Mouse (Mus musculus) Patski (cell line): ENCODE data around the gene Gnb5. TPM values are rescaled to one million over a fixed set of nuclear protein-coding genes. Genes with fewer than 3 reads are reported as not detected.

Source experiments
- ATAC-seq: fragments of 100-300 bp; one replicate; pipeline ENCODE4 v1.8.0; 2021
- CTCF ChIA-PET: fragments of 350-600 bp; sonication (Branson Sonifier 250); formaldehyde crosslinking; loops from one replicate; lab custom pipeline; 2022; ENCODE audit warnings: inconsistent platforms; lab: Charles Lee
- POLR2A ChIA-PET: fragments of 350-600 bp; sonication (Branson Sonifier 250); formaldehyde crosslinking; loops from one replicate; lab custom pipeline; 2022; ENCODE audit warnings: antibody characterized with exemption, inconsistent platforms; lab: Charles Lee
- DNase-seq: peaks from one replicate; pipeline ENCODE4 v3.0.0-alpha.2; 2011; ENCODE audit warnings: low read depth, low spot score
- H3K27me3 ChIP-seq: fragments of 371-371 bp; one replicate; pipeline ENCODE4 v1.5.1; 2021
- CTCF ChIP-seq: fragments of 100-300 bp; IDR thresholded peaks from one replicate; pipeline ENCODE4 v1.5.1; 2021
- in situ Hi-C: fragments of 300-500 bp; cut with MboI; formaldehyde crosslinking; loops from 3 replicates; pipeline ENCODE4 v1.11.1; 2018; ENCODE audit warnings: low pct_unique_long_range_greater_than_20kb, mixed read lengths
- polyA plus RNA-seq: library from polyadenylated mRNA; unstranded; gene quantifications from one replicate; pipeline ENCODE4 v1.2.3, GENCODE M21; 2021

Gene Gnb5
- polyA plus RNA-seq, 1 experiment from 2014 or later, result 58.9 TPM

DNA sequence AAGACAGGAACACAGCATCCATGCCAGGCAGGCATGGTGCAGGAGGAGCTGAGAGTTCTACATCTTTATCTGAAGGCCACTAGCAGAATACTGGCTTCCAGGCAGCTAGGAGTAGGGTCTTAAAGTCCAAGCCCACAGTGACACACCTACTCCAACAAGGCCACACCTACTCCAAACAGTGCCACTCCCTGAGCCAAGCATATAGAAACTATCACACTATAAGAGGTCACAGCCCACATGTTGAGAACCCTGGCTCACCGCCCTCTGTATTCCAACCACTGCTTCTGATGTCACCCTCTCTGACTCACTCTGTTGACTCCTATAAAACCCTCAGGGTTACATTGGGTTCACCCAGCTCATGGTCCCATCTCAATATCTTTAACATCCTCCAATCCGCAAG lies 12.1 kb downstream of the Gnb5 start:
- no peak for TF ChIP-seq CTCF
- DNase-seq (no peak), ATAC-seq (no peak)
- ChIA-PET CTCF (no interaction called here), POLR2A (no interaction called here)
- no peaks in the 10 kb centered on the region for H3K27me3 ChIP-seq
- in situ Hi-C loops, result no loop called here

DNA sequence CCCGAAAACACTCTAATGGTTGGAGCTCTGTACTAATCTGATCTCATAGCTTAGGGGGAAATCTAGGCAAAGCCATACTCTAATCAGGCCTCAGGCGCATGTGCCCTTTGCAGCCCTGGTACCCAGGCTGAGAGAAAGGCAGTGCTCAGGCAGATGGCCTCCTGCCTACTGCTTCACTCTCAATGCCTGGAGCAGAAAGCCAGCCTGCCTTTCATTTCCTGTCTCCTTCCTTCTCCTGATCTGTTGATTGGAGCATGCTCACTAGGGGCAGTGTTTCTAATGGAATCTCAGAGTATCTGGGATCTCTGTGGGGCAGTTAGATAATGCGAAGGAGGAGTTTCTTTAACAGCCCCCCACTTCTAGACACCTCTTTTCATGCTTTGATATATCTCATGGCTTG lies 13.3 kb downstream of the Gnb5 start:
- H3K27me3 ChIP-seq, result no peaks in the 10 kb centered on the region
- in situ Hi-C loops, result no loop called here
- POLR2A ChIA-PET, result interaction anchor here (0.6 kb wide), 1 partner anchor 131 kb away, joined by 3 read pairs; no protein-coding TSS in a partner anchor
- DNase-seq, result no peak
- no peak for TF ChIP-seq CTCF
- no peak for ATAC-seq
- CTCF ChIA-PET, result no interaction called here

GRCm38 (mm10) chr9:75322099-75322885 lies 16.2 kb downstream of the Gnb5 start:
- TF ChIP-seq CTCF, result no peak
- DNase-seq (no peak), ATAC-seq (no peak)
- ChIA-PET POLR2A (no interaction called here), CTCF (interaction anchor here (1.0 kb wide), 1 partner anchor 9 kb away, joined by 3 read pairs; no protein-coding TSS in a partner anchor)
- no peaks in the 10 kb centered on the region for H3K27me3 ChIP-seq
- in situ Hi-C loops, result no loop called here

GRCm38 (mm10) chr9:75328047-75328446 lies 22.0 kb downstream of the Gnb5 start:
- TF ChIP-seq CTCF, result no peak
- DNase-seq (no peak), ATAC-seq (no peak)
- POLR2A ChIA-PET, result no interaction called here
- in situ Hi-C loops, result no loop called here
- CTCF ChIA-PET, result no interaction called here
- no peaks in the 10 kb centered on the region for H3K27me3 ChIP-seq

DNA sequence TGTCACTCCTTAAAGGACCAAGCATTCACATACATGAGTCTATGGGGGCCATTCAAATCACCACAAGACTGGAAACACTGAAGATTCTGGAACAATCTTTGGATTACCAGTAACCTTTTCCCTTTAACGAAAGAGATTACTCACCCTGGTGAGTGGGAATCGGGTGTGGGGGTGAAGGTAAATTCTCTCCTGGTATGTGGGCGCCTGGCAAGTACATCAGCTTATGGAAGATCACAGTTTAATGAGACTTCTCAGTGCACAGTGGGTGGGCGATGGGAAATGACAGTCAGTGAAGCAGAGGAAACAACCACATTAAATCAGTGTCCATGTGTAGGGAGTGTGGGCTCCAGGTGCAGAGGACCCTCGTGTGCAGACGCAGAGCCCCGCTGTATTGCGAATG lies 24.7 kb downstream of the Gnb5 start:
- ATAC-seq (no peak), DNase-seq (no peak)
- H3K27me3 ChIP-seq, result no peaks in the 10 kb centered on the region
- POLR2A ChIA-PET, result interaction anchor here (0.7 to 1.4 kb wide), 2 partner anchors 9 to 340 kb away, joined by 3 read pairs; no protein-coding TSS in a partner anchor
- TF ChIP-seq CTCF, result no peak
- in situ Hi-C loops, result no loop called here
- CTCF ChIA-PET, result interaction anchor here (1.0 kb wide), 1 partner anchor 8 kb away, joined by 3 read pairs; no protein-coding TSS in a partner anchor

- H3K27me3 ChIP-seq, result no peaks in the 10 kb centered on the region
- in situ Hi-C loops, result no loop called here
- ATAC-seq (no peak), DNase-seq (no peak)
- POLR2A ChIA-PET, result no interaction called here
- TF ChIP-seq CTCF, result no peak
- CTCF ChIA-PET, result interaction anchor here (0.7 to 1.2 kb wide), 2 partner anchors 27 to 63 kb away, joined by 3 read pairs; no protein-coding TSS in a partner anchor
Observed at GRCm38 (mm10) chr9:75334440-75334839, 28.4 kb downstream of the Gnb5 start.

DNA sequence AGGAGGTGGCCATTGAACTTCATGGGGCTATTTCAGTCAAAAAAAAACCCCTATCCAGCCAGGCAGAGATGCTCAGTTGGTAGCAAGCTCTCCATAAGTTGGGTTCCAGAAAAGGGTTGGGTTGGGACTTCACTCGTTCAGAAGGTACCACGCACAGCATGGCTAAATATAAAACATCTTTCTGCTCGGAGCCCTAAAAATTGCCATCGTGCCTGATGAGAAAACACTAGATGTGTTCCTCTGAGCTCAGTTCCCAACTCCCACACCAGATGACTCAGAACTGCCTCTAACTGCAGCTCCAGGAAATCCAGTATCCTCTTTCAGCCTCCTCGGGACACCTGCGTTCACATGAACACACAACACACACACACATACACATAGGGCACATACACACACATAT lies 31.9 kb downstream of the Gnb5 start:
- DNase-seq (no peak), ATAC-seq (no peak)
- ChIA-PET CTCF (interaction anchor here (1.2 to 1.5 kb wide), 3 partner anchors 12 to 17 kb away, joined by 3 to 4 read pairs (median 4); no protein-coding TSS in a partner anchor), POLR2A (interaction anchor here (1.0 kb wide), 1 partner anchor 28 kb away, joined by 3 read pairs; no protein-coding TSS in a partner anchor)
- TF ChIP-seq CTCF, result no peak
- in situ Hi-C loops, result no loop called here
- no peaks in the 10 kb centered on the region for H3K27me3 ChIP-seq

DNA sequence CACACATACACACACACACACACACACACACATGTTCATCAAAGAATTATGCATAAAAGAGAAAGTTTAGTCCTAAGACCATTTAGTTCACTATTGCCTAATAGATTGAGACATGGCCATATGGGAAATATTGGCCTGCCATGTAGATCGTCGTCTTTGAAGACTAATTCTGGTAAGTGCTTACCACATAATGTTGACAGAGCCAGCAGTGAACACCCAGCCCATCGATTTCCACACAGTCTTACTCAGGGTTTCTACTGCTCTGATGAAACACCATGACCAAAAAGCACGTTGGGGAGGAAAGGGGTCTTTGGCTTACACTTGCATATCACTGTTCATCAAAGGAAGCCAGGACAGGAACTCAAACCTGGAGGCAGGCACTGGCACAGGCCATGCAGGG lies 36.3 kb downstream of the Gnb5 start:
- no peak for TF ChIP-seq CTCF
- no peak for ATAC-seq
- ChIA-PET CTCF (no interaction called here), POLR2A (no interaction called here)
- no peak for DNase-seq
- H3K27me3 ChIP-seq, result no peaks in the 10 kb centered on the region
- in situ Hi-C loops, result no loop called here

DNA sequence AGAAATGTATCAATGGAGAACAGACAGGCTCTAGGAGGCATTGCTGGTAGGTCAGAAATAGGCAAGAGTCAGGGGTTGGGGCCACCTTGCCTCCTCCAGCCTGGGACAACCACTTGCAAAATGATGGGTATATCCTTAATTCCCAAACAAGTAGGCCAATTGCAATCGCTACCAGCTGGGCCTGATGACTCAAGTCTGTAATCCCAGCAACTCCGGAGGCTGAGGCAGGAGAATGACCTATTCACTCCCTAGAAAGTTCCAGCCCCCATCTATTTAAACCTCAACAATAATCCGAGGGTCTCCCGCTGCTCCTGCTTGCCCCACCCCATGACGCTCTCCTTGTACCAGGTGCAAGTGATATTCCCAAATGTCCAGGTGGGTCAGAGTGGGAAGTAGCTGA lies 41.4 kb downstream of the Gnb5 start, which contains the start of gene Bcl2l10:
Gene Bcl2l10 (plus strand): TSS at position 301 of the 400 bp plus-strand sequence.
- POLR2A ChIA-PET, result no interaction called here
- in situ Hi-C loops, result no loop called here
- ATAC-seq (no peak), DNase-seq (no peak)
- CTCF ChIA-PET, result no interaction called here
- no peaks in the 10 kb centered on the region for H3K27me3 ChIP-seq
- TF ChIP-seq CTCF, result no peak

GRCm38 (mm10) chr9:75348066-75348465 lies 42.0 kb downstream of the Gnb5 start:
- TF ChIP-seq CTCF, result no peak
- CTCF ChIA-PET, result no interaction called here
- DNase-seq (no peak), ATAC-seq (no peak)
- POLR2A ChIA-PET, result no interaction called here
- in situ Hi-C loops, result no loop called here
- H3K27me3 ChIP-seq, result no peaks in the 10 kb centered on the region

GRCm38 (mm10) chr9:75348641-75349040 lies 42.6 kb downstream of the Gnb5 start:
- in situ Hi-C loops, result no loop called here
- ATAC-seq (no peak), DNase-seq (no peak)
- ChIA-PET POLR2A (interaction anchor here (0.6 kb wide), 1 partner anchor 13 kb away, joined by 7 read pairs; no protein-coding TSS in a partner anchor), CTCF (interaction anchor here (0.8 kb wide), 1 partner anchor 88 kb away, joined by 3 read pairs; no protein-coding TSS in a partner anchor)
- no peak for TF ChIP-seq CTCF
- no peaks in the 10 kb centered on the region for H3K27me3 ChIP-seq
